Mouse (Mus musculus): ENCODE data around the gene Myf5. TPM values are rescaled to one million over a fixed set of nuclear protein-coding genes. Genes with fewer than 3 reads are reported as not detected.

The Myf5 gene
- polyA plus RNA-seq, 1 experiment from 2014 or later = 0.16 TPM

- no peak within 1 kb of the TSS for H3K9ac ChIP-seq (replicated peaks; ENCODE audit: low read depth, low read length)
- H3K4me3 ChIP-seq (ENCODE audit: low read depth, low read length) = no peak within 1 kb of the TSS
- 92% methylated on average over 6 of the region's 6 CpGs for WGBS
- H3K9me3 ChIP-seq (ENCODE audit: control insufficient read depth, low read length) = no peaks in the 10 kb centered on the region
- H3K27me3 ChIP-seq (ENCODE audit: control insufficient read depth, insufficient read depth, low read length) = no peaks in the 10 kb centered on the region
- peak within 1 kb of the TSS; percentile 37; the same call in 1 of the 2 replicates for H3K4me2 ChIP-seq (ENCODE audit: low read depth, low read length)
- ATAC-seq (ENCODE audit: low read depth) = no peak
- no peaks in the 10 kb centered on the region for H3K36me3 ChIP-seq (ENCODE audit: control insufficient read depth, insufficient read depth, low read length)
- H3K4me1 ChIP-seq (ENCODE audit: control insufficient read depth, insufficient read depth, low read length) = no peaks in the 10 kb centered on the region
- no peak within 1 kb of the TSS for H3K27ac ChIP-seq (ENCODE audit: low read depth, low read length)
Observed at GRCm38 (mm10) chr10:107494568-107494967, 8.6 kb upstream of the Myf5 start, which contains the start of gene Myf6. Myf6 (minus strand) TSS chr10:107494737.

GRCm38 (mm10) chr10:107493580-107494474 is 7.9 kb upstream of the Myf5 start:
- H3K9me3 ChIP-seq (ENCODE audit: control insufficient read depth, low read length) = no peaks in the 10 kb centered on the region
- 54% methylated on average over 20 of the region's 20 CpGs for WGBS
- peak overlapping the region; percentile 37; the same call in 1 of the 2 replicates for H3K4me2 ChIP-seq (ENCODE audit: low read depth, low read length)
- H3K27me3 ChIP-seq (ENCODE audit: control insufficient read depth, insufficient read depth, low read length) = no peaks in the 10 kb centered on the region
- 0 out of 2 replicates have a peak overlapping the region, but pooled peaks have one; percentile 2 for H3K9ac ChIP-seq (replicated peaks; ENCODE audit: low read depth, low read length)
- H3K4me1 ChIP-seq (ENCODE audit: control insufficient read depth, insufficient read depth, low read length) = no peaks in the 10 kb centered on the region
- ATAC-seq (ENCODE audit: low read depth) = peak; percentile 79; the same call in 1 of the 2 replicates
- H3K4me3 ChIP-seq (ENCODE audit: low read depth, low read length) = no peak overlapping the region
- no peak overlapping the region for H3K27ac ChIP-seq (ENCODE audit: low read depth, low read length)
- no peaks in the 10 kb centered on the region for H3K36me3 ChIP-seq (ENCODE audit: control insufficient read depth, insufficient read depth, low read length)

GRCm38 (mm10) chr10:107492867-107493579 is 7.1 kb upstream of the Myf5 start:
- WGBS = 51% methylated on average over 18 of the region's 18 CpGs
- no peaks in the 10 kb centered on the region for H3K36me3 ChIP-seq (ENCODE audit: control insufficient read depth, insufficient read depth, low read length)
- H3K27ac ChIP-seq (ENCODE audit: low read depth, low read length) = no peak overlapping the region
- H3K27me3 ChIP-seq (ENCODE audit: control insufficient read depth, insufficient read depth, low read length) = no peaks in the 10 kb centered on the region
- H3K4me3 ChIP-seq (ENCODE audit: low read depth, low read length) = no peak overlapping the region
- 0 out of 2 replicates have a peak, but pooled peaks have one; percentile 34 for ATAC-seq (ENCODE audit: low read depth)
- 0 out of 2 replicates have a peak overlapping the region, but pooled peaks have one; percentile 2 for H3K9ac ChIP-seq (replicated peaks; ENCODE audit: low read depth, low read length)
- H3K4me1 ChIP-seq (ENCODE audit: control insufficient read depth, insufficient read depth, low read length) = no peaks in the 10 kb centered on the region
- H3K4me2 ChIP-seq (ENCODE audit: low read depth, low read length) = peak overlapping the region; percentile 37; the same call in 1 of the 2 replicates
- H3K9me3 ChIP-seq (ENCODE audit: control insufficient read depth, low read length) = no peaks in the 10 kb centered on the region

GRCm38 (mm10) chr10:107488654-107489315 is 2.9 kb upstream of the Myf5 start:
- no peaks in the 10 kb centered on the region for H3K4me1 ChIP-seq (ENCODE audit: control insufficient read depth, insufficient read depth, low read length)
- H3K4me3 ChIP-seq (ENCODE audit: low read depth, low read length) = no peak overlapping the region
- ATAC-seq (ENCODE audit: low read depth) = no peak
- WGBS = 28% methylated on average over 12 of the region's 12 CpGs
- no peaks in the 10 kb centered on the region for H3K27me3 ChIP-seq (ENCODE audit: control insufficient read depth, insufficient read depth, low read length)
- no peak overlapping the region for H3K27ac ChIP-seq (ENCODE audit: low read depth, low read length)
- no peak overlapping the region for H3K9ac ChIP-seq (replicated peaks; ENCODE audit: low read depth, low read length)
- H3K4me2 ChIP-seq (ENCODE audit: low read depth, low read length) = no peak overlapping the region
- no peaks in the 10 kb centered on the region for H3K9me3 ChIP-seq (ENCODE audit: control insufficient read depth, low read length)
- H3K36me3 ChIP-seq (ENCODE audit: control insufficient read depth, insufficient read depth, low read length) = no peaks in the 10 kb centered on the region

GRCm38 (mm10) chr10:107486770-107487169 is 836 bp upstream of the Myf5 start:
- H3K4me1 ChIP-seq (ENCODE audit: control insufficient read depth, insufficient read depth, low read length) = no peaks in the 10 kb centered on the region
- no peak overlapping the region for H3K9ac ChIP-seq (replicated peaks; ENCODE audit: low read depth, low read length)
- ATAC-seq (ENCODE audit: low read depth) = no peak
- H3K27ac ChIP-seq (ENCODE audit: low read depth, low read length) = no peak overlapping the region
- no peaks in the 10 kb centered on the region for H3K36me3 ChIP-seq (ENCODE audit: control insufficient read depth, insufficient read depth, low read length)
- H3K9me3 ChIP-seq (ENCODE audit: control insufficient read depth, low read length) = no peaks in the 10 kb centered on the region
- 64% methylated on average over 12 of the region's 12 CpGs for WGBS
- H3K27me3 ChIP-seq (ENCODE audit: control insufficient read depth, insufficient read depth, low read length) = no peaks in the 10 kb centered on the region
- H3K4me3 ChIP-seq (ENCODE audit: low read depth, low read length) = no peak overlapping the region
- no peak overlapping the region for H3K4me2 ChIP-seq (ENCODE audit: low read depth, low read length)

GRCm38 (mm10) chr10:107484050-107484449 is 1.9 kb downstream of the Myf5 start:
- Histone ChIP-seq H3K9me3 (ENCODE audit: control insufficient read depth, low read length) (no peaks in the 10 kb centered on the region), H3K4me2 (ENCODE audit: low read depth, low read length) (no peak overlapping the region), H3K4me3 (ENCODE audit: low read depth, low read length) (no peak overlapping the region), H3K27me3 (ENCODE audit: control insufficient read depth, insufficient read depth, low read length) (no peaks in the 10 kb centered on the region), H3K9ac (replicated peaks; ENCODE audit: low read depth, low read length) (no peak overlapping the region), H3K4me1 (ENCODE audit: control insufficient read depth, insufficient read depth, low read length) (no peaks in the 10 kb centered on the region), H3K27ac (ENCODE audit: low read depth, low read length) (no peak overlapping the region), H3K36me3 (ENCODE audit: control insufficient read depth, insufficient read depth, low read length) (no peaks in the 10 kb centered on the region)
- 68% methylated on average over 10 of the region's 10 CpGs for WGBS
- no peak for ATAC-seq (ENCODE audit: low read depth)

GRCm38 (mm10) chr10:107473497-107473896 is 12.4 kb downstream of the Myf5 start:
- H3K4me2 ChIP-seq (ENCODE audit: low read depth, low read length) = no peak overlapping the region
- H3K27me3 ChIP-seq (ENCODE audit: control insufficient read depth, insufficient read depth, low read length) = no peaks in the 10 kb centered on the region
- H3K9me3 ChIP-seq (ENCODE audit: control insufficient read depth, low read length) = no peaks in the 10 kb centered on the region
- WGBS = 54% methylated on average over 2 of the region's 2 CpGs
- ATAC-seq (ENCODE audit: low read depth) = peak; percentile 58; the same call in 1 of the 2 replicates
- H3K36me3 ChIP-seq (ENCODE audit: control insufficient read depth, insufficient read depth, low read length) = no peaks in the 10 kb centered on the region
- no peaks in the 10 kb centered on the region for H3K4me1 ChIP-seq (ENCODE audit: control insufficient read depth, insufficient read depth, low read length)
- H3K27ac ChIP-seq (ENCODE audit: low read depth, low read length) = no peak overlapping the region
- no peak overlapping the region for H3K4me3 ChIP-seq (ENCODE audit: low read depth, low read length)
- H3K9ac ChIP-seq (replicated peaks; ENCODE audit: low read depth, low read length) = no peak overlapping the region

- Histone ChIP-seq H3K4me1 (ENCODE audit: control insufficient read depth, insufficient read depth, low read length) (no peaks in the 10 kb centered on the region), H3K4me3 (ENCODE audit: low read depth, low read length) (no peak overlapping the region), H3K27me3 (ENCODE audit: control insufficient read depth, insufficient read depth, low read length) (no peaks in the 10 kb centered on the region), H3K36me3 (ENCODE audit: control insufficient read depth, insufficient read depth, low read length) (no peaks in the 10 kb centered on the region), H3K4me2 (ENCODE audit: low read depth, low read length) (no peak overlapping the region), H3K27ac (ENCODE audit: low read depth, low read length) (no peak overlapping the region), H3K9ac (replicated peaks; ENCODE audit: low read depth, low read length) (no peak overlapping the region), H3K9me3 (ENCODE audit: control insufficient read depth, low read length) (no peaks in the 10 kb centered on the region)
- ATAC-seq (ENCODE audit: low read depth) = no peak
- 21% methylated on average over 5 of the region's 5 CpGs for WGBS
Observed at GRCm38 (mm10) chr10:107471712-107472111, 14.2 kb downstream of the Myf5 start.
